In the genomic region with DNA sequence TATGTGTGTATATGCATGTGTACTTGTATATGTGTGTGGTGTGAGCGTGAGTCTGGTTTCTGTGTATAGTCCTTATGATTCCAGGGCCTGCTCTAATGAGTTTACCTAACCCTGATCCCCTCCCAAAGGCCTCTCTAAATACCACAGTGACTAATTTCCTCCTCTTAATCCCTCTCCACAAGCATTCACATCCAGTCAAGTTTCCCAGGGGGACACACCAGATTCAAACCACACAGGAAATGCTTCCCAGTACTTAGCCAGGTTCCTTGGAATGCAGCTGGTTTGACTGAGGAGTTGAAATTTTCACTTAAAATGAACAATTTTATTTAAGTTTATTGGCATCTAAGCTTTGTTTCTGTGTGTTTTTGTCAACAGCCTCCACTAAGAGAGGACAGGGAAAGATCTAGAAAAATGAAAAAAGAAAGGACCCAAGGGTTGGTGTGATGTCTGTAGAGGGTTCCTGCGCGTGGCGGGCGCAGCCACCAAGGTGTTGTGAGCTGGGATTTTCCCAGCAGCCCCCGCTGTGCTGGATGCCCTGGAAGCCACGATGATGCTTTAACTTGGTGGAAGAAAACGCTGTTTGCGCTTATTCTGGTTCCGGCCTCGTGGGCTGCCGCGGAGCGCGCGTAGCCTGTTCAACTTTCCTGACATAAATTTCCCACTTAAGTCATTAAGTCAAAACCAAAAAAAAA, we compare ENCODE assay signal across 8 mouse cellular contexts. TPM values are rescaled to one million over a fixed set of nuclear protein-coding genes. Genes with fewer than 3 reads are reported as not detected.
A peak's percentile ranks its signal among the peaks of the same experiment; 100 is the strongest.
DNase-seq lines count a peak whose midpoint lies in the region; ATAC-seq lines count a peak whose summit lies in the region.

No protein-coding gene starts in this region.

- H3K27ac ChIP-seq in intestine, embryonic 15.5 days, result 0 out of 2 replicates have a peak overlapping the region, but pooled peaks have one; percentile 54
- H3K27ac ChIP-seq in neural tube, embryonic 13.5 days (replicated peaks), result no peak overlapping the region

- no peak for ATAC-seq in erythroblast, adult 5-6 weeks (replicated peaks; ENCODE audit: low FRiP score, poor library complexity, severe bottlenecking)
- ATAC-seq in intestine, embryonic 15.5 days, result peak; percentile 7; the same call in 1 of the 2 replicates
- no peak for ATAC-seq in neural tube, embryonic 13.5 days (ENCODE audit: low read depth)

- H3K9me3 ChIP-seq in erythroblast, embryonic 14.5 days (ENCODE audit: control insufficient read depth, low read length), result no peaks in the 10 kb centered on the region
- H3K9me3 ChIP-seq in intestine, embryonic 15.5 days, result no peaks in the 10 kb centered on the region
- no peaks in the 10 kb centered on the region for H3K9me3 ChIP-seq in neural tube, embryonic 13.5 days

- H3K36me3 ChIP-seq in erythroblast, embryonic 14.5 days (ENCODE audit: control insufficient read depth), result peaks cover 2% of the 10 kb centered on the region
- no peaks in the 10 kb centered on the region for H3K36me3 ChIP-seq in intestine, embryonic 15.5 days
- H3K36me3 ChIP-seq in neural tube, embryonic 13.5 days, result no peaks in the 10 kb centered on the region

- peak overlapping the region; percentile 76 for H3K4me2 ChIP-seq in intestine, embryonic 15.5 days (replicated peaks)
- H3K4me2 ChIP-seq in neural tube, embryonic 13.5 days, result peak overlapping the region; percentile 91

- peak; percentile 67 for DNase-seq in thymus, postnatal 4 days
- no peak for DNase-seq in thymus, postnatal 0 days (ENCODE audit: low spot score)
- DNase-seq in right cerebral cortex, postnatal 14 days, result no peak
- DNase-seq in gastrocnemius, adult 18-20 months (ENCODE audit: low spot score), result no peak

- H3K4me3 ChIP-seq in erythroblast, embryonic 14.5 days (replicated peaks), result peak overlapping the region; percentile 65
- H3K4me3 ChIP-seq in intestine, embryonic 15.5 days (replicated peaks), result peak overlapping the region; percentile 30
- H3K4me3 ChIP-seq in neural tube, embryonic 13.5 days, result peak overlapping the region; percentile 46

- WGBS in intestine, embryonic 15.5 days, result 12% methylated on average over 16 of the region's 16 CpGs
- 9% methylated on average over 16 of the region's 16 CpGs for WGBS in neural tube, embryonic 13.5 days

- peaks cover 10% of the 10 kb centered on the region for H3K4me1 ChIP-seq in erythroblast, embryonic 14.5 days (ENCODE audit: control insufficient read depth)
- H3K4me1 ChIP-seq in intestine, embryonic 15.5 days (replicated peaks), result peaks cover 31% of the 10 kb centered on the region
- H3K4me1 ChIP-seq in neural tube, embryonic 13.5 days (replicated peaks), result peaks cover 20% of the 10 kb centered on the region

- H3K27me3 ChIP-seq in erythroblast, embryonic 14.5 days (ENCODE audit: control insufficient read depth), result peaks cover 19% of the 10 kb centered on the region
- H3K27me3 ChIP-seq in intestine, embryonic 15.5 days (replicated peaks), result no peaks in the 10 kb centered on the region
- H3K27me3 ChIP-seq in neural tube, embryonic 13.5 days, result no peaks in the 10 kb centered on the region

- H3K9ac ChIP-seq in intestine, embryonic 15.5 days, result peak overlapping the region; percentile 24
- peak overlapping the region; percentile 65 for H3K9ac ChIP-seq in neural tube, embryonic 13.5 days

RNA-seq across cellular contexts. Expression of gene Il21r, which starts 22.5 kb away (rescaled TPM):
- 0.04 and 0.05 TPM in 2 replicates for polyA plus RNA-seq in erythroblast, embryonic 14.5 days (2012)
- 1.3 TPM in 2 replicates for total RNA-seq in erythroblast, adult 5-6 weeks (2015; ENCODE audit: low replicate concordance)
- total RNA-seq in erythroblast, adult 5-6 weeks (2017; ENCODE audit: low replicate concordance), result 0.42 and 0.43 TPM in 2 replicates
- polyA plus RNA-seq in thymus, postnatal 0 days (2015; fragmentation: Nextera tagmentation; extraction: Ambion mirVana), result 28.2 and 36.8 TPM in 2 replicates
- polyA plus RNA-seq in intestine, embryonic 15.5 days (2015; fragmentation: Nextera tagmentation; extraction: Ambion mirVana), result 0.32 and 0.52 TPM in 2 replicates
- polyA plus RNA-seq in neural tube, embryonic 13.5 days (2015; fragmentation: Nextera tagmentation; extraction: Ambion mirVana), result 0.25 and 0.61 TPM in 2 replicates
- under 1 TPM in 1 of 2 experiments, not detected in 1; 0.09 TPM for total RNA-seq in gastrocnemius, adult 18-20 months (2021)

RNA-seq across cellular contexts. Expression of gene Il4ra, which starts 28.9 kb away (rescaled TPM):
- 0.08 and 0.09 TPM in 2 replicates for polyA plus RNA-seq in erythroblast, embryonic 14.5 days (2012)
- total RNA-seq in erythroblast, adult 5-6 weeks (2015; ENCODE audit: low replicate concordance), result 1.3 and 6.1 TPM in 2 replicates
- total RNA-seq in erythroblast, adult 5-6 weeks (2017; ENCODE audit: low replicate concordance), result 4.0 and 6.1 TPM in 2 replicates
- 45.8 and 47.1 TPM in 2 replicates for polyA plus RNA-seq in thymus, postnatal 0 days (2015; fragmentation: Nextera tagmentation; extraction: Ambion mirVana)
- 10.4 and 11.8 TPM in 2 replicates for polyA plus RNA-seq in intestine, embryonic 15.5 days (2015; fragmentation: Nextera tagmentation; extraction: Ambion mirVana)
- 4.3 and 5.5 TPM in 2 replicates for polyA plus RNA-seq in neural tube, embryonic 13.5 days (2015; fragmentation: Nextera tagmentation; extraction: Ambion mirVana)
- 1 to 10 TPM; 4.7 to 5.2 TPM for total RNA-seq in gastrocnemius, adult 18-20 months (2021)

Comparison
In these comparisons a context has a peak if more than half of its experiments do, and no peak if none do; other contexts are left out.
1. RNA of gene Il21r, which starts 22.5 kb away (polyA plus RNA-seq): 28.2 to 36.8 TPM in thymus, postnatal 0 days; 0.32 to 0.52 TPM in intestine, embryonic 15.5 days, 0.25 to 0.61 TPM in neural tube, embryonic 13.5 days and 0.04 to 0.05 TPM in erythroblast, embryonic 14.5 days; every median in the first group is over 10 times any median in the second.
2. Peak in every context shown above with its lines, with median percentiles within 50 percentile points of each other: H3K4me3 ChIP-seq.